Mouse (Mus musculus) retina, embryonic 14.5 days (tissue): ENCODE data around the gene Ptger1.

Experiments used
- DNase-seq: peaks from one replicate; pipeline ENCODE4 v3.0.0-alpha.2; 2015; ENCODE audit warnings: low spot score

Gene Ptger1

GRCm38 (mm10) chr8:83665969-83666865, at the start of gene Ptger1:
Gene Ptger1, plus strand, starts transcription at chr8:83666678.
- DNase-seq: no peak

GRCm38 (mm10) chr8:83617111-83617510, 49.4 kb upstream of the Ptger1 start:
- DNase-seq: no peak

GRCm38 (mm10) chr8:83618566-83618965, 47.9 kb upstream of the Ptger1 start:
- DNase-seq: no peak

DNA sequence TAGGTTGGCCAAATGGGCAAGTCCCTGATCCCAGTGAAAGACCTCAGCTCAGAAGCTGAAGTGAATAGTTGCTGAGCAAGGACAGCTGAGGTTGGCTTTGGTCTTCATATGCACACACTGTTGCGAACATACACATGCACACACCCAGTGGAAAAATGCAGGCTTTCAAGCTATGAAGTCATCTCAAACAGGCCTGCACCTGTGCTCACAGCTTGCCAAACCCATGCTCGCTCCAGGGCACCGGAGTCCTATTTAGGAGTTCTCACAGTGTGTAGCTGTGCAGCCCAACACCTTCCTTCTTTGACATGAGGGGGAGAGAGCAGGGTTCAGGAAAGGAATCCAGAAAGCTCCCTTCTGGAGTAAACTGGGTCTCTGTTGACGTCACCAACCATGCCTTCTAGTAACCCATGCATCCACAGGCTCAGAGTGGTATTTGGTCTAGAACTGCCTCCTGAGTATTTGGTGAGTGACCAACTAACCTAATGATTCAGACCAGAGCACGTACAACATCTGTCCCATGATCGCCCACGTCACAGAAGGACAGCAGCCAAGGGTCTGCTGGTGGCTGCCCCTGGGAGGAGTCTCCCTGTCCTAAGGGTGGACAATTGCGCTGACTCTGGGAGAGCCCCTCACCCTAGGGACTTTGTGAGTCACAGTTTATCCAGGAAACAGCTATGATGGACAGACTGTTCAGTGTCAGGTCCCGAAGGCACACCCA, 46.8 kb upstream of the Ptger1 start:
- no peak for DNase-seq

DNA sequence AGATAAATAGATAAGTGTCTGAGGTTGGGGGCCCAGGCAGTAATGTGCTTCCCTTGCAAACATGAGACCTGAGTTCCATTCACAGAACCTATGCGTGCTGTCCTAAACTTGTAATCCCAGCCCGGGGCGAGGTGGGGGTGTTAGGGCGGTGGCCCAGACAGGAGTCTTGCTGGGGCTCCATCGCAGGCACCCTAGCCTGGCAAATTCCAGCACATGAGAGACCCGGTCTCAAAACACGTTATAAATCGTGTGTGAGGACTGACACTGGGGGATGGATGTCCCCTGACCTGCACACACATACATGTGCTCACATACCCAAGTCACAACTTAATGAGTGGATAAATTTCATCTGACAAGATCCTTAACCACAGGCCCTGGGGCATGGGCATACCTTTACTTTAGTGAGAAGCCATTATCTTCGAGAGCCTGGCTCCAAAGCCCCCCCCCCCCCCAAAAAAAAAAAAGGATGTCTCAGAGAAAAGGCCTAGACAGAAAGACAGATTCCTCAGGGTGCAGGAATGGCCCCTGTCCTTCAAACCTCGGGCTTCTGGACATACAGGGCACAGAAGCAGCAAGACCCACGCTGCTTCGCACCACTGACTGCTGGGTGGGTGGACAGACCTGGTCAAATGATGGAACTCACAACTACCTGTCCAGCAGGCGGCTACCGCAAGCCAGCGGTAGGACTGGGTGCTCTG, 44.6 kb upstream of the Ptger1 start:
- DNase-seq: no peak

DNA sequence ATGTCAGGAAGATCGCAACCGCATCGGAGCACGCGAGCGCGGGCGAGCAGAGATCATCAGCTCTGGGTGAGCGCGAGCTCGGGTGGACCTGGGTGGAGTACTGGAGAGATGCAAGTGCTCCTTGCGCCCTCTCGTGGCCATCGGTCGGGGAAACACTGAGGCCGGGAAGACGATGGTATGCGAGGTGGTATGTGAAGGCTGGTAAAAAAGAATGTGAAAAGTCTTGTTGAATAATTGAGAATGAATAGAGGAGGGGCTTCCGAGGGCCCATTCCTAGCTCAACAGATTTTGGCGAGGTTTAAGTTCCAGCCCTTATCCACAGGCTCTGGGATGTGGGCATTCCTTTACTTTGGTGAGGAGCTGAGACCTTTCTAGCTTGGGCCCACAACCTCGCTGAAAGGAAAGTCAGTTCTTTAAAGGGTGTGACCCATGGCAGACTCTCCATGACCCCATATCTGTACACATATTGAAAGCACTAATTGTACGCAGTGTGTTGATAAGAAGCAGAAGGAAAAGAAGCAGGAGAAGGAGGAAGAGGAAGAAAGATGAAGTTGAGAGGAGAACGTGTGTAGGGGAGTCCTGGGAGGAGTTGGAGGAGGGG, 44.0 kb upstream of the Ptger1 start:
- DNase-seq: peak; percentile 86

- DNase-seq: no peak
Observed at GRCm38 (mm10) chr8:83623549-83623948, 42.9 kb upstream of the Ptger1 start.

DNA sequence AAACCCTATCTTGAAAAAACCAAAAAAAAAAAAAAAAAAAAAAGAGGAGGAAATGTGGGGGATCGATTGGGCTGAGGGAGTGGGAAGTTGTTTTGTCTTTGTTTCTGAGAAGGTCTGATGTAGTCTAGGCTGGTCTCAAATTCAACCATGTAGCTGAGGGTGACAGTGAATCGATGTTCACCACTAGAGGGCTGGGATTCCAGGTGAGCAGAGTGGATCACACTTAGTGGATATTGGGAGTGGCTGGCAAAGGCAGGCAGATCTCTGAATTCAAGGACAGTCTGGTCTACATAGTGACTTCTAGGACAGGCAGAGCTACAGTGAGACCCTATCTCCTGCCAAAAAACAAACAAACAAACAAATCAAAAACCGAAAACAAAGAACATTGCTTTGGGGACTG, 41.7 kb upstream of the Ptger1 start:
- DNase-seq: no peak

DNA sequence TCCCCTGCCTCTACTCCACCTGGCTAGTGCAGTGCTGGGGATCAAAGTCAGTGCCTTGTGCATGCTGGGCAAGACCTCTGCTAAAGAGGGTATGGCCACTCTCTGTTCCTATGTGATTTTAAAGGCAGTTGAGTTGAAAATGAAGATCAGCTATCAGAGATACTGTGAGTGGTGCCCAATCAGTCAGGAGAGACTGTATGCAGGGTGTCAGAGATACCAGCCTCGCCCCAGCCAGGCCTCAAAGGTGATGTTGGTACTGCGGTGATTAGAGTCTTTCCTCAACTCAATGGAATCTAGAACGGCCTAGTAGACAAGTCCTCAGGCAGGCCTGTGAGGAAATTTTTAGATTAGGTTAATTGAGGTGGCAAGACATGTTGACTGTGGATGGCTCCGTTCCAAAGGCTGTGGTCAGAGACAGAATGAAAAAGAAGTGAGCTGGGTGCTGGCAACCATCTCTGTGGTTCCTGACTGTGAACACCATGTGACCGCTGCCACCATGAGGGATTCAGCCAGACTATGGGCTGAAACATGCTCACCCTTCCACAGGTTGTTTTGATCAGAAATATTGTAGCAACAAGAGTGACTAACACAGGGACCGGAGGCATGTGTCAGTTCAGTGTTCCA, 40.7 kb upstream of the Ptger1 start:
- DNase-seq: no peak

DNA sequence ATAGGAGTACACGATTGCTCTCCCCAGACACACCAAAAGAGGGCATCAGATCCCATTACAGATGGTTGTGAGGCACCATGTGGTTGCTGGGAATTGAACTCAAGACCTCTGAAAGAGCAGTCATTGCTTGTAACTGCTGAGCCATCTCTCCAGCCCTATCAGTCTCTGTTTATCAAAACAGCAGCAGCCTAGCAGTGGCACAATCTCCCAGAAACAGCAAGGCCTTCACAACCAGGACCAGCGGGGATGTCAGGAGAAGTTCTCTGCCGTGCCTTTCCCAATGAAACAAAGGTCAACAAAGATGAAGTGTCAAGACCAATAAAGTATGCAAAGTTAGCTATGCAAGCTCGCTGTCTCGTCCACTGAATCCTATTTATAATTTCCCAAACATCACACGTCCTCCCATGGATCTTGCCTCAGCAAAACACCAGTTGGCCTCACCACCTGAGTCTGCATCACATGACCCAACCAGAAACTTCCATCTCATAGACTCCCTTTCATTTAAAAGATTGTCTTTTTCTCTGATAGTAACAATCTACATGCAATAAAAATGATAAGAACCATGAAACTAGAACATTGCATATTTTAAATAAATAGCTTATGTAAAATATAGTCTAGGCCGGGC, 34.3 kb upstream of the Ptger1 start:
- DNase-seq: no peak

GRCm38 (mm10) chr8:83638856-83639255, 27.6 kb upstream of the Ptger1 start:
- DNase-seq: no peak

- DNase-seq: no peak
Observed at GRCm38 (mm10) chr8:83639649-83640048, 26.8 kb upstream of the Ptger1 start.

DNA sequence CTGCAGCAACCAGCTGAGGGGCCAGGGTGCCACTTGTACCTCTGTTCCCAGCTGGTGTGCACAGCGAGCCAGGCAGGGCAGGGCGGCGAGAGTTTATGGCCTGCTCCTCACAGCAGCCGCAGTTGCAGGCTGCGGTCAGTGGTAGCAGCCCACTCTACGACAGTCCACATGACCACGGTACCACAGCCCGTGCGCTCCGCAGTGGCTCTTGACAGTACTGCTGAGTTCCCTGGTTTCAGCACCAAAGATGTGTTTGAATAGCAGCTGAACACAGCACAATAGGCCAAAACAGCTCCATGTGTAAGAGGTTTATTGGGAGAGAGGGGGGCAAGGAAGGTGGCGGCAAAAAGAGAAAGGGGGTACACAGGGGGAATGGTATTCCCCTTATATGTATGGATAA, 19.0 kb upstream of the Ptger1 start:
- no peak for DNase-seq

GRCm38 (mm10) chr8:83648031-83648430, 18.4 kb upstream of the Ptger1 start:
- DNase-seq: no peak

GRCm38 (mm10) chr8:83649699-83650098, 16.8 kb upstream of the Ptger1 start:
- no peak for DNase-seq

DNA sequence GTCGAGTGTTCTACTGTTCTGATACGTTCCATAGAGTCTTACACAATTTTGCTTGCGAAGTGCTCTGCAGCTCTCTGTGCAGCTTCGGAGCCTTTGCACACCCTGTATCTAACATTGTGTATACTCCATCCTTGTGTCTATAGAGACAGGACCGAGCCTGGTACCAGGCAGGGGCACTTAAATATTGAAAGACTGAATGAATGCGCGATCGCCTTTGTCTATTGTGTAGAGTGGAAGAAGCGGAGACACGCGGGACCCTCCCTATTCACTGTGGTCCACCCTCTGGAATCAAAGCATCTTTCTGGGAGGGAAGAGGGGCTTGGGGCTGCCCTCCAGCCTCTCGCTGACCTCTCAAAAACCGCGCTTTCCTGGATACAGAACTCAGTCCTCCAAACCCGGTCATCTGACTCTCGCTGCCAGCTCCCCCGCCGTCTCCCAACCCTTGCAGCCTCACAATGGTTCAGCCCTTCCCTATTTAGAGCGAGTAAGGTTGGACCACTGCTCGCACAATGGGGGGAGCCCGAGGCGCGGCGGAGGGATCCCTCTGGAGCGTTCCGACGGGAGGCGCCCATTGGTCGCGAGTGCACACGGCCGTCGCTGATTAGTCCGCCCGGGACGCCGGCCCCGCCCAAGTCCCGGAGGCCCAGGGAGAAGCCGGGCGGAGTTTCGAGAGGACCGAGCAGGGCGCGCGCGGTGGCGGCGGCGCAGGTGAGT, 14.3 kb upstream of the Ptger1 start, which contains the start of gene Gipc1:
Gene Gipc1 (plus strand): TSS at position 648 of the 714 bp plus-strand sequence.
- peak; percentile 97 for DNase-seq

DNA sequence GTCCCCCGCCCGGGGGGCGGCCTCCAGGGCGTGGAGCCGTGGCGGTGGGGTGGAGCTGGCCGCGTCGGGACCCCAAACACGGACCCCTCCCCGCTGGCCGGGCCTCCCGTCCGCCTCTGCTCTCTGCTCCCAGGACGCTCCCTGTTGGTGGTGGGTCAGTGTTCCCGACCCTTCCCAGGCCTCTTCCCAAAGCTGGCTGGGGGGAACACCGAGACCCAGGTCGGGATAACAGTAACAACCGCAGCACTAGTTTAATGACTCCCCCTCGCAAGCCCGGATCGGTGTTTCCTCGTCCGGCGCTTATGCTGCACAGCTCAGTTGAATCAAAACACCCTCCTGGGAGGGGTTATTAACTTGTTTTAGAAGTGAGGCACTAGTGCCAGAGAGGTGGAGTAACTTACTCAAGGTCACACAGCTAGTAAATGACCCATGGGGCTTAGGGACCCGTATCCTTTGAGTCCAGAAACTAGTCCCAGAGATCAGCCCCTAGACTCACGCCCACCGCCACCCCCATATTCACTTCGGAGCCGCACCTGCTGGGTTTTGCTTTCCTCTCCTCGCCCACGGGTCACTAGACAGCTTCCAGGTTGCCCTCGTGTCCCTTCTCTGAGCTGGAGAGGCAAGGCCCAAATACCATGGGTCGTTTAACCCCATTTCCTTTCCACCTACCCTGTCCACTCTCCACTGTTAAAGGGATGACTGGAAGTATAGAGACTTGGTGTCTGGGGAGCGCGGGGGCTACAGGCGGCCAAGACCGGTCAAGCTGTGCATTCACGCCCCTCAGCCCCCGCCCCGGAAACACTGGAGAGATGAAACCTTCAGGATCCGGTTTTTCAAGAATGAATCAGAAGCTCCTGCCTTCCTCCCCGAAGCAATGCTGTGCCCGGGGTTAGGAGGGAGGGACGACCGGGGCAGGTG, 13.5 kb upstream of the Ptger1 start:
- DNase-seq: no peak

DNA sequence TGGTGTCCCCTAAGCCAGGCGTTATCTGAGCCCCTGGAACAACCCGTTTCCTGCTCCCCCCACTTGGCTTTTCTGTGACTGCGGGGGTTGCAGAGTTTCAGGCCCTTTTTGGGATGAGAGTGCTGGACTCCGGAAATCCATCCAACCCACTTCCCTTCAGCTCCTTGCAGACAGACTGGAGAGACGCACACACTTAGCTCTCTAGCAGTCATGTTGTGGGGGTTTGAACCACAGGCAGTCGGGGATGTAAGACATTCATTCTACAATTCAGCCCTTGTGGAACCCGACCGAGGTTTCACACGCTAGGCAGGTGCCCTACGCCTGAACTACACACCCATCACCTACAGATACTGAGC, 12.8 kb upstream of the Ptger1 start:
- no peak for DNase-seq

GRCm38 (mm10) chr8:83654725-83655124, 11.8 kb upstream of the Ptger1 start:
- DNase-seq: no peak

DNA sequence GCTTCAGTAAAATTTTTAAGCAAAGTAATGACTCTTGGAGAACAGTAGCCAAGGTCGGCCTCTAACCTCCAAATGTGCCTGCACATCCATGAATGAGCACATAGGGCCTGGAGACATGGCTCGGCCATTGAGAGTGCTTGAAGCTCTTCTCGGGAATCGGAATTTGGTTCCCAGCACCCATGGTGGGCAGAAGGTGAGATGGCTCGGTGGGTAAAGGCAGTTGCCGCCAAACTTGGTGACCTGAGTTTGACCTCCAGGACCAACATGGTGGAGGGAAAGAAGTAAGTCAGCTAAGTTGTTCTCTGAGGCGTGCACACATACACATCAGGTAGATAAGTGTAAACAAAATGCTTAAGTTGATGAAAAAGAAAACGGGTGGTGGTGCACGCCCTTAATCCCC, 10.4 kb upstream of the Ptger1 start:
- no peak for DNase-seq
